Mouse (Mus musculus): ENCODE results near the gene Rps21.

Rps21 gene

DNA sequence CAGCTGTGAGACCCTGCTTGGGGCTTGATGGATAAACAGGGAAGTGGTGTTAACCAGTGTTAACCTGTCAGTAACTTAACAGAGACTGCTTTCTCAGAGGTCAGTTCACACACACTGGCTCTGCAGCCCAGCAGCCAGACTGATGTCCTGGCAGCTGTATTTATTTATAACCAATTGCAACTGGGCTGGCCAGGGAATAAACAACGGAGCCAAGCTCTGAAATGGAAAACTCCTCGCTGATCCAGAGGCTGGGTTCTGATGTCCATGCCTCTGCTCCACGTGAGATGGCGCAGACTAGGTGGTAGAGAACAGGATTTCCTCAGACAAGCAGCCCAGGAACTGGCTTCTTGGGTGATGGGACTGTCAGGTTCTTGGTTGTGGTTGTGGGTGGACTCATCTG is 34.8 kb downstream of the Rps21 start:
- DNase-seq = no peak

DNA sequence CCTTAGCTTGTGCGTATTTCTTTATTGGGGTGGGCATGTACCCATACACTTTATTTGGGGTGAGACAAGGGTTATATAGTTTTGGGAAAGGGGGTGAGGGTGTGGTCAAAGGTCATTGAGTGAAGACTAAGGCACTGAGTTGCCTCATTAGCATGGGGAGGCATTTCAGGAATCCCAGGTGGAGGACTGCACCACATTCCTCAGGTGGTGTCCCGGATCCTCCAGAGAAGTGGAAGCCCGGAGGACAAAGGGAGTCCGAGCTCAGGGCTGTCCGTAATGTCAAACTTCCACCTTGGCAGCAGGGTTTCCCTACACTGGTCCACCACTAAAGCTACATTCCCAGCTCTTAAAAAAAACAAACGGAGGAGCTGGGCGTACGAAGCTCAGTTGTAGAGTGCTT is 35.7 kb downstream of the Rps21 start:
- no peak for DNase-seq

- DNase-seq = no peak
These were observed 43.1 kb downstream of the Rps21 start for GRCm38 (mm10) chr2:180300252-180300651.

- DNase-seq = no peak
These were observed 43.6 kb downstream of the Rps21 start for GRCm38 (mm10) chr2:180300771-180301170.

DNA sequence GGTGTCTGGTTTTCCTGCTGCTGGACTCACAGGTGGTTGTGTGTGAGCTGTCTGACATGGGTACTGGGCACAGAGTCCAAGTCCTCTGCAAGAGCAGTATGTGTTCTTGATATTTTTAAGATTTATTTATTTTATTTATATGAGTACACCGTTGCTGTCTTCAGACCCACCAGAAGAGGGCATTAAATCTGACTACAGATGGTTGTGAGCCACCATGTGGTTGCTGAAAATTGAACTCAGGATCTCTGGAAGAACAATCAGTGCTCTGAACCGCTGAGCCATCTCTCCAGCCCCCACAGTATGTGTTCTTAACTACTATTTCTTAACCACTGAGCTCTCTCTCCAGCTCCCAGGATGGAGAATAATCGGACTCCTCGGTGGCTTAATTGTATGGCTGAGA is 45.0 kb downstream of the Rps21 start:
- no peak for DNase-seq

- DNase-seq = no peak
These were observed 46.3 kb downstream of the Rps21 start for GRCm38 (mm10) chr2:180303468-180303867.

GRCm38 (mm10) chr2:180304554-180304953 is 47.4 kb downstream of the Rps21 start:
- no peak for DNase-seq

DNA sequence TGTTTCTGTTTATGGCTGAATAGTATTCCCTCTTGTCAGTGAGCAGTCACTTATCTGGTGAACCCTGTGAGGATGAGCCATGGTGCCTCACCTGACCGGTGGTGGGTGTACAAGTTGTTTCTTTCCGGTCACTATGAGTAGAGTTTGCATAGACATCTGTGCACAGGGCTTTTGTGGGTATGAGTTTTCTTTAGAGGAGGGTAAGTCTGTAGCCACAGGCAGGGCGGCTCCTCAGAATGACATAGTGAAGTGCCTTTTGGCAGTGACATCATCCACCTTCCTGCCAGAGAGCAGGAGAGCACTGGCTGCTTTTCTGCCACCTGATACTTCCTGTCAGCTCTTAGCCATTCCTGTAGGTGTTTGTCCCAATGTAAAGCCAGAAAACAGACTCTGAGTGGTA is 48.3 kb downstream of the Rps21 start:
- DNase-seq = no peak

- no peak for DNase-seq
These were observed 48.8 kb downstream of the Rps21 start for GRCm38 (mm10) chr2:180306009-180306408.

GRCm38 (mm10) chr2:180306423-180307168 is 49.4 kb downstream of the Rps21 start:
- DNase-seq = no peak

GRCm38 (mm10) chr2:180307680-180308079 is 50.5 kb downstream of the Rps21 start:
- no peak for DNase-seq
